Mouse (Mus musculus) megakaryocyte, adult 5-6 weeks (primary cell): ENCODE measurements around the gene Vgll4. TPM values are rescaled to one million over a fixed set of nuclear protein-coding genes. Genes with fewer than 3 reads are reported as not detected.

Experiments used
- ATAC-seq: 2 replicates; pipeline ENCODE4 v1.8.0; 2016; ENCODE audit warnings: mild to moderate bottlenecking, inconsistent platforms; ENCODE audit not compliant: poor library complexity, severe bottlenecking
- total RNA-seq, 2 experiments: library from RNA; stranded (forward) in 1 of 2; stranded (reverse) in 1 of 2; fragments of 153-499, 151-499 nt in 1 of 2; fragments of 221-1000, 200-1000 nt in 1 of 2; gene quantifications; 2 replicates each; pipeline versions ENCODE4 v1.2.3 to v1.2.4; 2015 to 2017

Vgll4 gene
- total RNA-seq, 2 experiments from 2014 or later: 9.4 to 26.4 TPM

DNA sequence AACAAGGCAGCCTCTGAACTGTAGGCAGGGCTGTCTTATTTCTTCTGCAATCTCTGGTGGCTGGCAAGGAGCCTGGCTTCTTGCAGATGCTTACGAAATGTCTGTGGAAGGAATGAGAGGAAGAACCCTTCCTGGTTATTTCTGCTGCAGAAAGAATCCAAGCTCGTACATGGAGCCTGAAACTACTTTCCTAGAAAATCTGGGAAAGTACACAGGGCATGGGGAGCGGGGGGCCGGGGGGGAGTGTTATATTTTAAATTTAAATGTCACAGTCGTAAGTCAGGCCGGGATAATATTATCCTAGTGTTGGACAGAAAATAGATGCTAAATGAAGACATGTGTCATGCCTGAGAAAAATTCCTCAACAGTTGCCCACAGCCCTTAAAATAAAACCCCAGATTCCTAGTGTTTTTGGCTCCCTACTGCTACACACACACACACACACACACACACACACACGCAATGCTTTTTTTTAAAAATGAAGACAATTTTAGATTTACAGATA lies 7.2 kb upstream of the Vgll4 start:
- no peak for ATAC-seq

DNA sequence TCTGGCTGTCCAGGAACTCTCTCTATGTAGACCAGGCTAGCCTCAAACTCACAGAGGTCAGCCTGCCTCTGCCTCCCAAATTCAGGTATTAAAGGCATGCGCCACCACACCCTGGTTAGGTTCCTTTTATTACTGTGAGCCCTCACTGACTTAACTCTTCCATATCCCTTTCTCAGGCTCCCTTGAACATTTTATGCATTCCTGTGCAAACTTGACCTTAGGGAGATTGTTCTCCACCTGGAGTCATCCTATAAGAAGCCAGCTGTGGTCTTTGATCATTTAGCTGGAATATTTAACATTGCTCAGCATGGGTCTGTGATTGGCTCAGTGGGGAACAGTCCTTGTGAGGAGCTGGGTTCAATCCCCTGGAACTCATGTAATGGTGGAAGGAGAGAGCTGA lies 4.5 kb upstream of the Vgll4 start:
- no peak for ATAC-seq

DNA sequence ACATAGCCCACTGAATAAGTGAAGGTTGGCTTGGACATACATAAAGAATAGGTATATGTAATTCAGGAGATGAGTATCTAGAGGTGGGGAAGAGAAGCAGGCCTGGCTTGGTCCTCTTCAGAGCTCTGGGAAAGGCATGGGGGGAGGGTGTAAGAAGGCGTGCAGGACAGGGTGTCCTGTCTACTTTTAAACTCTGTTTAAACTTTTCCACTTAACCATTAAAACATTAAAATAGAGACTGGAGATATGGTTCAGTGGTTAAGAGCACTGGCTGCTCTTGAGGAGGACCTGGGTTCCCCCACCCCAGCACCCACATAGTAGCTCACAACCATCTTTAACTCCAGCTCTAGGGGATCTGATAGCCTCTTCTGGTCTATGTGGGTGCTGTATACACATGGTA lies 3.2 kb upstream of the Vgll4 start:
- no peak for ATAC-seq

DNA sequence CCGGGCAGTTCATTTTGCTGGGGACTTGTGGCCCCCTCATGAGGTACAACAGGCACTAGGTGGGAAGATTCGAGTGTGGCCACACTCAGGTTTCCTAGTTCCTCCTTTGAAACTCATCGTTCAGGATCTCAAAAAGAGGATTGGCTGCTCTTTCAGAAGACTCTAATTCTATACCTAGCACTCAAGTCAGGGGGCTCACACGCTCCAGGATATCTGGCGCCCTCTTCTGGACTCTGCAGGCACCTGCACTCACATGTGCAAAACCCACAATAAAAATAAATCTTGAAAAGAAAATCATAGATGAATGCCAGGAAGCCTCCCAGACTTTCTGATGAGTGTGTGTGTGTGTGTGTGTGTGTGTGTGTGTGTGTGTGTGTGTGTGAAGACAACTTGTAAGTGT lies 1.1 kb upstream of the Vgll4 start:
- no peak for ATAC-seq

DNA sequence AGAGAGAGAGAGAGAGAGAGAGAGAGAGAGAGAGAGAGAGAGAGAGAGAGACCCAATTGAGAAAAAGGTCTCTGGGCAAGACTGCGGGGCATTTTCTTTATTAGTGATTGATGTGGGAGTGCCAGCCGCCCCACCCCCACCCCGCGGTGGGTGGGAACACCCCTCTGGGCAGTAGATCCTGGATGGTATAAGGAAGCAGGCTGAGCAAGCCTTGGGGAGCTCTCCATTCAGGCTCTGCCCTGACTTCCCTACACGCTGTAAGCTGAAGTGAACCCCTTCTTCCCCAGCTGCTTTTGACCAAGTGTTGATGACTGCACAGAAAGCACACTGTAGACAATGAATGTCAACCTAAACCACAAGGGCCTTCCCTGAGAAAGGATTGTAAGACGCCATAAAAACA lies 592 bp upstream of the Vgll4 start:
- no peak for ATAC-seq

DNA sequence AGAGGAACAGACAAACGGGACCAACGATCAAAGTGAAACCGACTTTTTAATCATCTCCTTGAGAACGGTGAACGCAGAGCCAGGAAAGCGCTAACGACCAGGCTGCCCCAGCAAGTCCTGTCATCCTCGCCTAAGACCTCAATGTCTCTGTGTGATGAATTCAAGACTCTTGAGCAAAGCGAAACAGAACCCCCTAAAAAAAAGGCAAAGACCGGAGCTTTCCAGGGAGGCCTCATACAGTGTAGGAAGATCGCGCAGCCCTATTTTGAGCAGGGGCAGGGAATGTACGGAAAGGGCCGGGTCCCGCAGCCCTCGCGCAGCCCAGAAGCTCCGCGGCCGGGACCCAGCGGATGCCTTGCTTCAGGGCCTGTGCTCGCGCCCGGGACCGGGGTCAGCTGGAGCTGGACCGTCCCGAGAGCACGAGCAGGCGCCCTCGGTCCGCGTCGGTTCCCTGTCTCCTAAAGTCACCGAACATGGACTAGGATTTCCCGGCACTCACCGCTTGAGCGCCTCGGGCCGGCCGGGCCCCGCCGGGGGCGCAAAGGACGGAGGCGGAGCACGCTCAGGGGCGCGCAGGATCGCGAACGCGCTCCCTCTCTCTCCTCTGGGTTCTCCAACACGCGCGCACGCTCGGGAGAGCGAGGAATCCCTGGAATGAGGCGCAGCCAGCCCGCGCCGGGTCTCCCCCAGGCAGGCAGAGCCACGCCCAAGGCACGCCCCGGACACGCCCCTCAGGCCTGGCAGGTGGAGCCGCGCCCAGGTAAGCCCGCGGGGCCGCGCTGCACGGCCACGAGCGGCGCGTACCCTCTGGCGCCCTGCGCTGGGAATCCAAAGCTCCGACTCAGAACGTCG lies 1.2 kb downstream of the Vgll4 start:
- no peak for ATAC-seq

DNA sequence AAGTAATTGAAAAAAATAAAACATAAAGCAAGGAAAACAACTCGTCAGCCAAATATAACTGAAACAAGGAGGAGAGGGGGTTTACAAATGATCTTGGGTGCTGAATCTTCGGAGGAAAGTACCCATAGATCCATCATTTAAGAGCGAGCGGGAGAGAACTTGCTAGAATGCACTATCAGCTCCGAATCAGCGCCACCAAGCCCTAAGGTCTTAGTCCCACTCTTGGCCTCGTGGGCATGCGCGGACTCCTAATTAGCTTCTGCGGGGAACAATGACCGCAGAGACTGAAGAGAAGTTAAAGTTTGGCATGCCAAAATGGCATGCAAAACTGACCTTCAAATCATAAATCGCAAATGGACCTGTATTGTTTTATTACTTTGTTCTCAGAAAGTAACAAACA lies 2.2 kb downstream of the Vgll4 start:
- ATAC-seq: no peak

DNA sequence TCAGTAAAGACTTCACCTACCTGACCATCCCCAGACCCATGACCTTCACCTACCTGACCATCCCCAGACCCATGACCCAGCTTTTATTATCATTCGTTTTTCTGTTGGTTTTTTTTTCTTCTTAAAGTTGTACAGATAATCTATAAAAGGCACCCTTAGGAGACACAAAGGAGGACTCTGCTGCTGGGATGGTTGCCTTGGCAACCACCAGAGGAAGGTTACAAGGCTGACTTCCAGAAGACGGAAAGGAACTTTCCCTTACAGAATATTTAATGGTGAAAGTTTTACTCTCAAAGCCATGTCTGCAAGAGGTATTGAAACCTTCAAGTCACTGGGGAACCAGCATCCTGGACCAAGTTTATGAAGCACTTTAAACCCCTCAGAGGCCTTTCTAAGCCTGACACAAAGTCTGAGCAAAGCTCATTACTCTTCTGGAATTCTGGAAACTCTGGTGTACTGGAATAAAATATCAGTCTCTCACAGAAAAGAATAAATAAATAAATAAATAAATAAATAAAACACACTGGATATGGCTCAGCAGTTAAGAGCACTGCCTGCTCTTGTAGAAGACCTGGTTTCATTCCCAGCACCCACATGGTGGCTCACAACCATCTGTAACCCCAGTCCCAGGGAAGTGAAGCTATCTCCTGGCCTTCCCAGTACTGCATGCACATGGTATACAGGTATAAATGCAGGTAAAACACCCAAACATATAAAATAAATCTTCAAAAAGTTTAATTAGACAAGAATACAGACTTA lies 3.2 kb downstream of the Vgll4 start:
- ATAC-seq: no peak

DNA sequence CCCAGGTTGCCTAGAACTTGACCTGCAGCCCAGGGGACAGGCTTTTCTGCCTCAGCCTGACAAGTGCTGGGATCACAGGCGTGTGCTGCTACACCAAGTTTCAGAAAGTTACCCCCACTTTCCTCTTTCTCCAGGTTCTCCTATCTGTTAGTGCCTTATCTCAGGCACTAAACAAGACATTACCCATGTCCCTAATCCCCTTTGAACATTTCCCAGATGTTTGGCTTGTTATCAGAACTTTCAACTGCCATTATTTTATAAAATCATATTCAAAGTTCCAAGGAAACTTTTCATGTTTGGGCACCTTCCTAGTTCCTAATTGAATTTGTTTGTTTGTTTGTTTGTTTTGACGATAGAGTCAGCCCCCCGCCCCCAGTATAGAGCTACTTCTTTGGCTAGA lies 4.0 kb downstream of the Vgll4 start:
- no peak for ATAC-seq

DNA sequence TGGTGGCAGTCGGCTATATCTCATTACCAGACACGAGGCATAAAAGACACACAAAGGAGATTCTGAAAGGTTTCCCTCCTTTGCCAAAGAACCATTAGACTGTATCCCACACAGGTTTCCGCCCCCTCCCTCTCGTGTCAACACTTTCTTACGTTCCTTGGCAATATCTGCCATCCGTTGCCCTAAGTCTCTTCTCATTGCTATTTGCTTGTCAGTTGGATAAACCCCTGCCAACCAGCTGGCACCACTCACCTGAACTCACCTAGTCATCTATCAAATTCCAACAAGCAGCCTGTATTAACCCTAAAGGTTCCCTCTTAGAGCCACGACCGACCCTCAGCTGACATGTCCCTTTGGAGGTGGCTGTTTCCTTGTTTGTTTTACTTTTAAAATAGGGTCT lies 4.4 kb downstream of the Vgll4 start:
- no peak for ATAC-seq

DNA sequence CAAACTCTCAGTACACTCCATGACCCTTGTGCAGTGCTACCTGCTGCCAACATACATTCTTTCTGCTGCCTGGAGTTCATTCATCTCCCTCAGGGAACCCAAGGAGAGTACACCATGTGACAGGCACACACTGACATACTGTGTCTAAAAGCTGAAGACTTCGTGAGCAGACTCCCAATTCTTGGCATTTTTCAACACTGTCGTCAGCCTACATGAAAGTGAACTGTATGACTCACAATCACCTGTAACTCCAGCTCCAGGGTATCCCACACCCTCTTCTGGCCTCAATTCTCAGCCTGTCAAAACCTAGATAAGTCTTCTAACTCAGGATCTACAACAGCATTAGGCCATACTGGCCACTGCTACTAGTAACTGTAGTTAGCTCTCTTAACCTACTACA lies 5.6 kb downstream of the Vgll4 start:
- no peak for ATAC-seq

DNA sequence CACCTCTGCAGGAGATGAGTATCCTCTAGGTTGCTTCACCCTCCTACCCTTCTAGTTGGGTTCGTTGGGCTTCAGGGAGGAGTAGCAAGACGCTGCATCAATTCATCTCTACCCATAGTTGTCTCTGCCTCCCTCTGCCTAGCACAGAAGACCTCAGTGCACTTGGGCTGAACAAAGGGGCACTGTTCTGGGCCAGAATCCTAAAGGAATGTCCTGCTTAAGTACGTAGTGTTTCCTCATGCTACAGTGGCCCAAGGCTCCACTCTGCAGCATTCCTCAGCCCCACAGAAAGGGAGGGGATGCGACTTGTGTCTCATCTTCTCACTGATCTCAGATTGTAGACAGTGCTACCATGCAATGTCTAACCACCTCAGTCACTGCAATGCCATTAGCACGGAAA lies 6.2 kb downstream of the Vgll4 start:
- ATAC-seq: no peak

DNA sequence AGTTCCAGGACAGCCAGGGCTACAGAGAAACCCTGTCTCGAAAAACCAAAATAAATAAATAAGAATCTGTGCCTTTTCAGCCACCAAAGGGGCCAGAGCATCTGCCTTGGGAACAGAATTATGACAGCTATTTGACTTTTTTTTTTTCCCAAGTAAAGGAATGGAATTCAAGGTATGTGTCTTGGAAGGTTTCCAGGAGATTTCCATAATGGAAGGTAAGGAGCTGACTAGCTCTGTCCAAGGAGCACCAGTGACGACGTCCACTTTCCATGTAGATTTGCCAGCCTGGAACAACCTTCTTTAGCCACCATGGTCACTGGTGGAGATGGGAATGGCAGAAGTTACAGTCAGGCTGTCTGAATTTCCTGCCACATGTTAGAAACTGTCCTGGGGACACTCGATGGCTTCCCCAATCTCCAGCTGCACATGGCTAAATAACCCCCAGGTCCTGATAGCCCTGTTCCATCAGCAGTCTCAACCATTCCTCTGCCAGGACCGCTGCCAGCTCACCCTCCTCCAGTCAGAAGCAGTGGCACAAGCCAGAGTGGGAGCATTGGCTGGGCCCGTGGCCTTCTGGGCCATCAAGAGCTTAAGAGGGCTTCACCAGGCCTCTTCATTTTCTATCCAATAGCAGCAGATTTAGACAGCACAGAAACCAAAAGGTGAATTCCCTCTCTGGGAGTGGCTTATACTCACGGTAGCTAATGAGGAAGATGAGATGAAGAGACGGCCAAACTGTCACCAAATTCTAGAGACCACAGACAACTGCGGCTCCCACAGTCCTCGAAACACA lies 8.3 kb downstream of the Vgll4 start:
- ATAC-seq: no peak

DNA sequence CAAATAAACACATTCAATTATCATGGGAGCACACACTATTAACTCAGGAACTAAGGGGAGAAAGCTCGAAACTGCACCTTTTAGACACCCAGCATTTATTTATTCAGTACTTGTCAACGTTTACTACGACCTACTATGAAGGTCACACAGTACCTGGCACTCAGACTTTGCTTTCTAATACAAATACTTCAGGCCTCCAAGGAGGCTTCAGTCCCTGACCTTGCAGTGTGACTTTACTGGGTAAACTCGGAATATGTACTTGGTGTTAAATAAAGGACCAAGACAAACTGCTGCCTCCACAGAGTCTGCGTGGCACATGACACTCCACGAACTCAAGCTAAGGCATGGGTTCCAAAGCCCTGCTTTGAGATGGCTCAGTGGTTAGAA lies 10.8 kb downstream of the Vgll4 start:
- no peak for ATAC-seq

DNA sequence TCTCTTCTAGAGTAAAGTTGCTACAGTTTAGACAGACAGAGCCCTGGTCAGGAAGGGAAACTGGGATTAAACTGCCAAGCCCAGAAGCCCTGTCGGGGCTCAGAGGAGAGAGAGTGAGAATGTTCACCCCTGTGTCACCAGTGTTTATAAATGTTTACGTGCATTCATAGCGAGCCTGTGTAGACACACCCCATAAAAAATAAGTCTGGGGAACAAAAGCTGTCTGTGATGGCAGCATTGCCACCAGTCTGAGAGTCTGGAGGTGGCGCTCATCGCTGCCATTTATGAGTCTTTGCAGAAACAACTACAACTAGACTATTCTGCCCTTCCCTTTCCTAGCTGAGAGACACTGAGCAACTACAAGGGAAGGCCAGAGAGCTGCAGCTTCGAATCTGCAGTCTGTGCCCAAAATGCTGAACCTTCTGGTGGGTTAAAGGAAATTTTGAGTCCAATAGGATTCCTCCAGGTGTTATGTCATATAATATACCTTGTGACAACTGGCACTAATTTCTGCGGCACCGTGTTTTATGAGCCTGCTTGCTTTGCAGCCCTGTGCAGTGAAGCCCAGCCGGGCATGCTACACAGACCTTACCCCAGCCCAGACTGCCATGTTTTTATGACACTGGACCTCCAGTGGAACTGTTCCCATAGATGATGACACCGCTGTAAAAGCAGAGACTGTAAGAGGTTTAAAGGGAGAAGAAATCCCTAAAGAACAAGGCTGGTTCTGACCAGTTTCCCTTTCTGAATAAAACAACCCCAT lies 11.4 kb downstream of the Vgll4 start:
- ATAC-seq: no peak

DNA sequence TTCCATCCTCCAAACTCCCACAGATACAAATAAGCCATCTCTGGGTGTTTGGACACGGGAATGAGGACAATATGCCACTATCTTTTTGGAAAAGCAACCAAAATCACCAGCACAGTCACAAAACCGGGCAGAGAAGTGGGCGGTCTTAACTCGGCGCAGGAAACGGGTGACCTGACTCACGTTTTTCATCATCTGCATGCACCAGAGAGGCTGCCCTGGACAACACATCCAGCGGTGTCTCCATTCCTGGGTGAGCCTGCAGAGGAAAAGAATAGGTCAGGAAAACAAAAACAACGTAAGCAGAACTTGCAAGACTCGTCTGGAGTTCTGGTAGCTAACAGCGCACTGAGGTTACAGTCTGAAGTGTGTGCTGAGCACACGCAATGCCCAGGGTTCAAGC lies 12.0 kb downstream of the Vgll4 start:
- no peak for ATAC-seq

DNA sequence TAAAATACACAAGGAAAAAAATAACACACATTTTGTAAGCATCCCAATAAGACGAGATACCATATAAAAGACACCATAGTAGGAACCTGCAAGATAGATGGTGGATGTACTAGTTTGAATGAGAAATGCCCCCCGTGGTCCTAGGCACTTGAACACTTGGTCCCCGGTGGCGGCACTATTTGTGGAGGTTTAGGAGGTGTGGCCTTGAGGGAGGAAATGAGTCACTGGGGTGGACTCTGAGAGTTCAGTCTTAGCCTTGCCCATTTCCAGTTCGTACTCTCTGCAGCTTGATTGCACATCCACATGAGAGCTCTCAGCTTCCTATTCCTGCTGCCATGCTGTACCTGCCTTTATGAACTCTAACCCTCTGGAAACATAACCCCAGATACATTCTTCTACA lies 15.3 kb downstream of the Vgll4 start:
- no peak for ATAC-seq

DNA sequence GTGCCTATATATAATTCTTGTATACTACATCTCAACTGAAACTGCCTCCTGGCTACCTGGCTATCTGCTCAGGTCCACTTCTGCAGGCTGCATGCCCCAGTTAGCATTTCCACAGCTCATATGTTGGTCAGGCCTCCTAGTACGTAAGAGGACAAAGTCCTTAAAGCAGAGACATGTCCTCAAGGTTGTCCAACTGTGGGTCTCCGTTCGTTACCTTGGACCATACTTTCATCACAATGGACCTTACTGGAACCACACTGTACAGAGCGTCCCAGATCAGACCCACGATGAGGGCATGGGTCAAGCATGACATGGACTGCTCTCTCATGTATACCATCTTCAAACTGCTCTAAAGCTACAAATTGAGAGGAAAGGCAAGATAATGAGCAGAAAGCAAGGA lies 16.2 kb downstream of the Vgll4 start:
- no peak for ATAC-seq

DNA sequence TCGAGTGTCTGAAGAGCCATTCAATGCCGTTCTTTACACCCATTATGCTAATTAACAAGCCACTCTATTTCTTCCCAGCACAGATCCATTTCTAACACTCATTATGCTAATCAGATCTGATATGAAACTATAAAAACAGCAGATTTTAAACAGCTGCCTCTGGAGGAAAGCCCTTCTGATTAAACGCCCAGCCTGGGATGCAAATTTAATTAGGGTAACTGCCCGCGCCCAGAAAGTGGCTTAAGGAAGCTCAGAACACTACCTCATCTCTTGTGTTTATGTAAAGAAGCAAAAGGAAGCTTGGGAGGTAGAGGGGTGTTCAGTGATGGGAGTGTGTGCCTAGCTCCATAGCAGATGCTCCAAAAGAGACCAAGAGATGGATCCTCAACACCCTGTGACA lies 17.4 kb downstream of the Vgll4 start:
- no peak for ATAC-seq
